Mouse (Mus musculus): ENCODE measurements at regions not wholly inside any gene's neighbourhood (a gene's known extent, or its start where the extent isn't known, plus 50 kb on each side); places are given as distances from the start of the nearest gene placed in this dataset.

GRCm38 (mm10) chr15:62808087-62808808, 1036.7 kb downstream of the Gsdmc2 start:
- H3K27me3 ChIP-seq (ENCODE audit: control insufficient read depth, insufficient read depth, low read length): no peaks in the 10 kb centered on the region
- no peak overlapping the region for H3K27ac ChIP-seq (replicated peaks; ENCODE audit: low read depth, low read length)
- no peaks in the 10 kb centered on the region for H3K4me1 ChIP-seq (ENCODE audit: control insufficient read depth, insufficient read depth, low read length)
- H3K9me3 ChIP-seq (ENCODE audit: control insufficient read depth, low read length): no peaks in the 10 kb centered on the region
- WGBS: 90% methylated on average over 4 of the region's 4 CpGs
- no peak overlapping the region for H3K4me2 ChIP-seq (ENCODE audit: low read depth, severe bottlenecking)
- ATAC-seq (ENCODE audit: insufficient number of reproducible peaks, low FRiP score, low TSS enrichment, low read depth) (no peak), DNase-seq (ENCODE audit: low spot score) (no peak)
- H3K4me3 ChIP-seq (ENCODE audit: low read depth, low read length): no peak overlapping the region
- H3K9ac ChIP-seq (ENCODE audit: low read length): no peak overlapping the region
- no peaks in the 10 kb centered on the region for H3K36me3 ChIP-seq (ENCODE audit: control insufficient read depth, insufficient read depth, low read length)

- ATAC-seq (ENCODE audit: insufficient number of reproducible peaks, low FRiP score, low TSS enrichment, low read depth): no peak
- DNase-seq (ENCODE audit: low spot score): no peak
- Histone ChIP-seq H3K27ac (replicated peaks; ENCODE audit: low read depth, low read length) (no peak overlapping the region), H3K9ac (ENCODE audit: low read length) (no peak overlapping the region), H3K4me3 (ENCODE audit: low read depth, low read length) (no peak overlapping the region), H3K27me3 (ENCODE audit: control insufficient read depth, insufficient read depth, low read length) (no peaks in the 10 kb centered on the region), H3K9me3 (ENCODE audit: control insufficient read depth, low read length) (no peaks in the 10 kb centered on the region), H3K4me1 (ENCODE audit: control insufficient read depth, insufficient read depth, low read length) (no peaks in the 10 kb centered on the region), H3K4me2 (ENCODE audit: low read depth, severe bottlenecking) (no peak overlapping the region), H3K36me3 (ENCODE audit: control insufficient read depth, insufficient read depth, low read length) (no peaks in the 10 kb centered on the region)
- WGBS: 80% methylated on average over 1 of the region's 1 CpGs
These were observed 1037.6 kb downstream of the Gsdmc2 start for GRCm38 (mm10) chr15:62807364-62807763.

- H3K4me2 ChIP-seq (ENCODE audit: low read depth, severe bottlenecking): no peak overlapping the region
- ATAC-seq (ENCODE audit: insufficient number of reproducible peaks, low FRiP score, low TSS enrichment, low read depth) (no peak), DNase-seq (ENCODE audit: low spot score) (no peak)
- no peaks in the 10 kb centered on the region for H3K36me3 ChIP-seq (ENCODE audit: control insufficient read depth, insufficient read depth, low read length)
- no peaks in the 10 kb centered on the region for H3K27me3 ChIP-seq (ENCODE audit: control insufficient read depth, insufficient read depth, low read length)
- no peaks in the 10 kb centered on the region for H3K9me3 ChIP-seq (ENCODE audit: control insufficient read depth, low read length)
- no peak overlapping the region for H3K4me3 ChIP-seq (ENCODE audit: low read depth, low read length)
- no peaks in the 10 kb centered on the region for H3K4me1 ChIP-seq (ENCODE audit: control insufficient read depth, insufficient read depth, low read length)
- no peak overlapping the region for H3K9ac ChIP-seq (ENCODE audit: low read length)
- H3K27ac ChIP-seq (replicated peaks; ENCODE audit: low read depth, low read length): no peak overlapping the region
These were observed 1042.2 kb downstream of the Gsdmc2 start for GRCm38 (mm10) chr15:62802770-62803169.

- ATAC-seq (ENCODE audit: insufficient number of reproducible peaks, low FRiP score, low TSS enrichment, low read depth) (no peak), DNase-seq (ENCODE audit: low spot score) (no peak)
- no peaks in the 10 kb centered on the region for H3K36me3 ChIP-seq (ENCODE audit: control insufficient read depth, insufficient read depth, low read length)
- H3K4me3 ChIP-seq (ENCODE audit: low read depth, low read length): no peak overlapping the region
- H3K4me1 ChIP-seq (ENCODE audit: control insufficient read depth, insufficient read depth, low read length): no peaks in the 10 kb centered on the region
- no peaks in the 10 kb centered on the region for H3K27me3 ChIP-seq (ENCODE audit: control insufficient read depth, insufficient read depth, low read length)
- H3K27ac ChIP-seq (replicated peaks; ENCODE audit: low read depth, low read length): no peak overlapping the region
- no peak overlapping the region for H3K9ac ChIP-seq (ENCODE audit: low read length)
- 85% methylated on average over 4 of the region's 4 CpGs for WGBS
- no peak overlapping the region for H3K4me2 ChIP-seq (ENCODE audit: low read depth, severe bottlenecking)
- H3K9me3 ChIP-seq (ENCODE audit: control insufficient read depth, low read length): no peaks in the 10 kb centered on the region
These were observed 1046.2 kb downstream of the Gsdmc2 start for GRCm38 (mm10) chr15:62798731-62799130.

GRCm38 (mm10) chr15:62793569-62793968, 1051.4 kb downstream of the Gsdmc2 start:
- no peaks in the 10 kb centered on the region for H3K4me1 ChIP-seq (ENCODE audit: control insufficient read depth, insufficient read depth, low read length)
- 92% methylated on average over 5 of the region's 5 CpGs for WGBS
- H3K27ac ChIP-seq (replicated peaks; ENCODE audit: low read depth, low read length): no peak overlapping the region
- H3K36me3 ChIP-seq (ENCODE audit: control insufficient read depth, insufficient read depth, low read length): no peaks in the 10 kb centered on the region
- H3K9ac ChIP-seq (ENCODE audit: low read length): no peak overlapping the region
- DNase-seq (ENCODE audit: low spot score): no peak
- no peaks in the 10 kb centered on the region for H3K9me3 ChIP-seq (ENCODE audit: control insufficient read depth, low read length)
- no peak overlapping the region for H3K4me2 ChIP-seq (ENCODE audit: low read depth, severe bottlenecking)
- no peaks in the 10 kb centered on the region for H3K27me3 ChIP-seq (ENCODE audit: control insufficient read depth, insufficient read depth, low read length)
- H3K4me3 ChIP-seq (ENCODE audit: low read depth, low read length): no peak overlapping the region
- no peak for ATAC-seq (ENCODE audit: insufficient number of reproducible peaks, low FRiP score, low TSS enrichment, low read depth)

- Histone ChIP-seq H3K4me1 (ENCODE audit: control insufficient read depth, insufficient read depth, low read length) (no peaks in the 10 kb centered on the region), H3K36me3 (ENCODE audit: control insufficient read depth, insufficient read depth, low read length) (no peaks in the 10 kb centered on the region), H3K4me2 (ENCODE audit: low read depth, severe bottlenecking) (no peak overlapping the region), H3K27ac (replicated peaks; ENCODE audit: low read depth, low read length) (no peak overlapping the region), H3K9me3 (ENCODE audit: control insufficient read depth, low read length) (no peaks in the 10 kb centered on the region), H3K27me3 (ENCODE audit: control insufficient read depth, insufficient read depth, low read length) (no peaks in the 10 kb centered on the region), H3K9ac (ENCODE audit: low read length) (no peak overlapping the region), H3K4me3 (ENCODE audit: low read depth, low read length) (no peak overlapping the region)
- no peak for DNase-seq (ENCODE audit: low spot score)
- no peak for ATAC-seq (ENCODE audit: insufficient number of reproducible peaks, low FRiP score, low TSS enrichment, low read depth)
- 80% methylated on average over 1 of the region's 1 CpGs for WGBS
These were observed 1052.9 kb downstream of the Gsdmc2 start for GRCm38 (mm10) chr15:62792084-62792483.

GRCm38 (mm10) chr15:62787753-62788152, 1057.2 kb downstream of the Gsdmc2 start:
- no peak overlapping the region for H3K4me3 ChIP-seq (ENCODE audit: low read depth, low read length)
- ATAC-seq (ENCODE audit: insufficient number of reproducible peaks, low FRiP score, low TSS enrichment, low read depth) (no peak), DNase-seq (ENCODE audit: low spot score) (no peak)
- no peaks in the 10 kb centered on the region for H3K27me3 ChIP-seq (ENCODE audit: control insufficient read depth, insufficient read depth, low read length)
- H3K36me3 ChIP-seq (ENCODE audit: control insufficient read depth, insufficient read depth, low read length): no peaks in the 10 kb centered on the region
- H3K27ac ChIP-seq (replicated peaks; ENCODE audit: low read depth, low read length): no peak overlapping the region
- no peak overlapping the region for H3K4me2 ChIP-seq (ENCODE audit: low read depth, severe bottlenecking)
- H3K9ac ChIP-seq (ENCODE audit: low read length): no peak overlapping the region
- no peaks in the 10 kb centered on the region for H3K9me3 ChIP-seq (ENCODE audit: control insufficient read depth, low read length)
- WGBS: 86% methylated on average over 2 of the region's 2 CpGs
- no peaks in the 10 kb centered on the region for H3K4me1 ChIP-seq (ENCODE audit: control insufficient read depth, insufficient read depth, low read length)

GRCm38 (mm10) chr15:62786315-62786714, 1058.7 kb downstream of the Gsdmc2 start:
- H3K27ac ChIP-seq (replicated peaks; ENCODE audit: low read depth, low read length): no peak overlapping the region
- H3K4me1 ChIP-seq (ENCODE audit: control insufficient read depth, insufficient read depth, low read length): no peaks in the 10 kb centered on the region
- no peaks in the 10 kb centered on the region for H3K36me3 ChIP-seq (ENCODE audit: control insufficient read depth, insufficient read depth, low read length)
- H3K27me3 ChIP-seq (ENCODE audit: control insufficient read depth, insufficient read depth, low read length): no peaks in the 10 kb centered on the region
- H3K4me3 ChIP-seq (ENCODE audit: low read depth, low read length): no peak overlapping the region
- DNase-seq (ENCODE audit: low spot score): no peak
- ATAC-seq (ENCODE audit: insufficient number of reproducible peaks, low FRiP score, low TSS enrichment, low read depth): no peak
- H3K4me2 ChIP-seq (ENCODE audit: low read depth, severe bottlenecking): no peak overlapping the region
- no peak overlapping the region for H3K9ac ChIP-seq (ENCODE audit: low read length)
- WGBS: 97% methylated on average over 1 of the region's 1 CpGs
- H3K9me3 ChIP-seq (ENCODE audit: control insufficient read depth, low read length): no peaks in the 10 kb centered on the region
